Mouse (Mus musculus): ENCODE measurements around the gene Angpt4. TPM values are rescaled to one million over a fixed set of nuclear protein-coding genes. Genes with fewer than 3 reads are reported as not detected.

Gene Angpt4
- polyA plus RNA-seq, 1 experiment: 0.25 TPM

- no peak for TF ChIP-seq POLR2A (IDR thresholded peaks at IDR 0.05; ENCODE audit: insufficient read depth, low read length)
- no peak for TF ChIP-seq EP300 (IDR thresholded peaks at IDR 0.05; ENCODE audit: insufficient read depth, low read depth, low read length)
- no peak for TF ChIP-seq CTCF (IDR thresholded peaks at IDR 0.05; ENCODE audit: low read depth, low read length)
- H3K9ac ChIP-seq (ENCODE audit: low read depth, poor library complexity, severe bottlenecking): no peak overlapping the region
- H3K36me3 ChIP-seq (ENCODE audit: control insufficient read depth, insufficient read depth, low read length, poor library complexity, severe bottlenecking): no peaks in the 10 kb centered on the region
- H3K27me3 ChIP-seq (ENCODE audit: control insufficient read depth, insufficient read depth, low read length, poor library complexity, severe bottlenecking): no peaks in the 10 kb centered on the region
- no peaks in the 10 kb centered on the region for H3K9me3 ChIP-seq (replicated peaks; ENCODE audit: control insufficient read depth, insufficient read depth, low read length, poor library complexity, severe bottlenecking)
- H3K27ac ChIP-seq (ENCODE audit: insufficient read depth, low read length): no peak overlapping the region
- no peak overlapping the region for H3K4me3 ChIP-seq (ENCODE audit: low read depth, low read length)
- H3K4me1 ChIP-seq (ENCODE audit: control insufficient read depth, insufficient read depth, low read length): no peaks in the 10 kb centered on the region
Observed at GRCm38 (mm10) chr2:151959274-151959673, 48.3 kb downstream of the Angpt4 start.

- Histone ChIP-seq H3K9me3 (replicated peaks; ENCODE audit: control insufficient read depth, insufficient read depth, low read length, poor library complexity, severe bottlenecking) (no peaks in the 10 kb centered on the region), H3K9ac (ENCODE audit: low read depth, poor library complexity, severe bottlenecking) (no peak overlapping the region), H3K4me1 (ENCODE audit: control insufficient read depth, insufficient read depth, low read length) (no peaks in the 10 kb centered on the region), H3K36me3 (ENCODE audit: control insufficient read depth, insufficient read depth, low read length, poor library complexity, severe bottlenecking) (no peaks in the 10 kb centered on the region), H3K4me3 (ENCODE audit: low read depth, low read length) (no peak overlapping the region), H3K27ac (ENCODE audit: insufficient read depth, low read length) (no peak overlapping the region), H3K27me3 (ENCODE audit: control insufficient read depth, insufficient read depth, low read length, poor library complexity, severe bottlenecking) (no peaks in the 10 kb centered on the region)
- TF ChIP-seq POLR2A (IDR thresholded peaks at IDR 0.05; ENCODE audit: insufficient read depth, low read length): no peak
- no peak for TF ChIP-seq EP300 (IDR thresholded peaks at IDR 0.05; ENCODE audit: insufficient read depth, low read depth, low read length)
- no peak for TF ChIP-seq CTCF (IDR thresholded peaks at IDR 0.05; ENCODE audit: low read depth, low read length)
Observed at GRCm38 (mm10) chr2:151961284-151962196, 50.5 kb downstream of the Angpt4 start.

GRCm38 (mm10) chr2:151962474-151962873 lies 51.5 kb downstream of the Angpt4 start:
- no peak for TF ChIP-seq POLR2A (IDR thresholded peaks at IDR 0.05; ENCODE audit: insufficient read depth, low read length)
- no peak for TF ChIP-seq CTCF (IDR thresholded peaks at IDR 0.05; ENCODE audit: low read depth, low read length)
- no peak for TF ChIP-seq EP300 (IDR thresholded peaks at IDR 0.05; ENCODE audit: insufficient read depth, low read depth, low read length)
- Histone ChIP-seq H3K9me3 (replicated peaks; ENCODE audit: control insufficient read depth, insufficient read depth, low read length, poor library complexity, severe bottlenecking) (no peaks in the 10 kb centered on the region), H3K4me3 (ENCODE audit: low read depth, low read length) (no peak overlapping the region), H3K4me1 (ENCODE audit: control insufficient read depth, insufficient read depth, low read length) (no peaks in the 10 kb centered on the region), H3K27ac (ENCODE audit: insufficient read depth, low read length) (no peak overlapping the region), H3K27me3 (ENCODE audit: control insufficient read depth, insufficient read depth, low read length, poor library complexity, severe bottlenecking) (no peaks in the 10 kb centered on the region), H3K9ac (ENCODE audit: low read depth, poor library complexity, severe bottlenecking) (no peak overlapping the region), H3K36me3 (ENCODE audit: control insufficient read depth, insufficient read depth, low read length, poor library complexity, severe bottlenecking) (no peaks in the 10 kb centered on the region)

DNA sequence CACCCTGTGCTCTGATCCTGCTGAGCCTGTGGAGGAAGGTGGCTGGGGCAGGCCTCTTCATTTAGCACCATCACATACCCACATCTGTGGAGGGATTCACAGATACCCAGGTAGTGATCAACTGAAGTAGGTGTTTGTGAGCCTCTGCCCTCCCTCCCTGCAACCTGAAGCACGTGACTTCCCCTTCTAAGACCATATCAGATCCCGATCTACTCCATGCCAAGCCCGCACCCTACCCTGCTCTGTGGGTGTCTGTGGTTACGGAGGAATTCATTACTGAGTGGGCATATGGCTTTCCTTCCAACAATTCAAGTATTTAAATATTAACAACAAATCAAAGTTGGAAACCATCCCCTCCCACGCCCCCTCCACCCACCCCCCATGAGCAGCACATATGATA lies 52.3 kb downstream of the Angpt4 start:
- H3K27me3 ChIP-seq (ENCODE audit: control insufficient read depth, insufficient read depth, low read length, poor library complexity, severe bottlenecking): no peaks in the 10 kb centered on the region
- no peak overlapping the region for H3K27ac ChIP-seq (ENCODE audit: insufficient read depth, low read length)
- H3K9me3 ChIP-seq (replicated peaks; ENCODE audit: control insufficient read depth, insufficient read depth, low read length, poor library complexity, severe bottlenecking): no peaks in the 10 kb centered on the region
- TF ChIP-seq CTCF (IDR thresholded peaks at IDR 0.05; ENCODE audit: low read depth, low read length): no peak
- no peak for TF ChIP-seq EP300 (IDR thresholded peaks at IDR 0.05; ENCODE audit: insufficient read depth, low read depth, low read length)
- TF ChIP-seq POLR2A (IDR thresholded peaks at IDR 0.05; ENCODE audit: insufficient read depth, low read length): no peak
- H3K4me3 ChIP-seq (ENCODE audit: low read depth, low read length): no peak overlapping the region
- H3K4me1 ChIP-seq (ENCODE audit: control insufficient read depth, insufficient read depth, low read length): no peaks in the 10 kb centered on the region
- H3K36me3 ChIP-seq (ENCODE audit: control insufficient read depth, insufficient read depth, low read length, poor library complexity, severe bottlenecking): no peaks in the 10 kb centered on the region
- no peak overlapping the region for H3K9ac ChIP-seq (ENCODE audit: low read depth, poor library complexity, severe bottlenecking)

DNA sequence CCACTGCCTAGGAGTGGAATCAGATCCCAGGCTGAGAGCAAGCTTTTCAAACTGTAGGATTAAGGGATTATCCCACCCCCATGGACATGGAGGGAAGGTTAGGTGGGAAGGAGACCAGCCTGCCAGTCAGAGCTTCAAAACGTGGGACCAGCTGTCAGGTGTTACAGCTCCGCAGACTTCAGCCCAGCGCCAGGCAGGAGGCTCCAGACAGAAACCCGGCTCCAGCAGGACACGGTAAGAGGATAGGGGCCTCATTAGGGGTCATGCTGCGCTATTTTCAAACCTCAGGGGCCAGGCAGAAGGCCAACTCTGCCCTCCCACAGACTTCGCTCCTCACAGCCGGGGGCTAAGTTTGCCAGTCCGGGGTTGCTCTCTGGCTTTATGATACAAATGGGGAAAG lies 53.0 kb downstream of the Angpt4 start:
- TF ChIP-seq CTCF (IDR thresholded peaks at IDR 0.05; ENCODE audit: low read depth, low read length): no peak
- no peak for TF ChIP-seq POLR2A (IDR thresholded peaks at IDR 0.05; ENCODE audit: insufficient read depth, low read length)
- no peak for TF ChIP-seq EP300 (IDR thresholded peaks at IDR 0.05; ENCODE audit: insufficient read depth, low read depth, low read length)
- no peak overlapping the region for H3K27ac ChIP-seq (ENCODE audit: insufficient read depth, low read length)
- no peaks in the 10 kb centered on the region for H3K4me1 ChIP-seq (ENCODE audit: control insufficient read depth, insufficient read depth, low read length)
- no peak overlapping the region for H3K4me3 ChIP-seq (ENCODE audit: low read depth, low read length)
- no peak overlapping the region for H3K9ac ChIP-seq (ENCODE audit: low read depth, poor library complexity, severe bottlenecking)
- no peaks in the 10 kb centered on the region for H3K36me3 ChIP-seq (ENCODE audit: control insufficient read depth, insufficient read depth, low read length, poor library complexity, severe bottlenecking)
- H3K27me3 ChIP-seq (ENCODE audit: control insufficient read depth, insufficient read depth, low read length, poor library complexity, severe bottlenecking): no peaks in the 10 kb centered on the region
- H3K9me3 ChIP-seq (replicated peaks; ENCODE audit: control insufficient read depth, insufficient read depth, low read length, poor library complexity, severe bottlenecking): no peaks in the 10 kb centered on the region

DNA sequence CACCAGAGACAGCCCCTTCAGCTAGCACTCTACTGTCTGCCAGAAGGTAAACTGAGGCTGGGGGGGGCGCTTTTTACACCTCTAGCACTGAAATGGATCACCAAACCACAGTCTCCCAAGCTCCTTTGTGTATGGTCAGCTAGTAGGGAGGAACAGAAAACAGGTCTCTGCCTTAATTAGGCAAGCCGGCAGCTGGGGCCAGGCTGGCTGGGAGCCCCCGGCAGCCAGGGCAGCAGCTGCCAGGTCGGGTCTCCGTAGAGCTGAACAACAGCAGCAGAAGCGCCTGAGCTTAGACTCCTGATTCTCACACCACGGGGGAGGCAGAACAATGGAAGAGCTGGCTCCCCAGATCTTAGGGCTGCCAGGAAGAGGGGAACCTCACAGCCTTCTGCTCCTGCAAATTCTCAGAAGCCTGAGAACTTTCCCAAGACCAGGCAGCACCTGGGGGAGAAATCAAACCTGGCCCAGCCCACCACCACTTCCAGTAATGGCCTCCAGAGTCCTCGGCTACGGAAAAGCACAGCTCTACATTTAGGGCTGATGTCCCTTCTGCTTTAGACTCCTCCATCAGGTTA lies 56.3 kb downstream of the Angpt4 start:
- Histone ChIP-seq H3K4me1 (ENCODE audit: control insufficient read depth, insufficient read depth, low read length) (no peaks in the 10 kb centered on the region), H3K9me3 (replicated peaks; ENCODE audit: control insufficient read depth, insufficient read depth, low read length, poor library complexity, severe bottlenecking) (no peaks in the 10 kb centered on the region), H3K36me3 (ENCODE audit: control insufficient read depth, insufficient read depth, low read length, poor library complexity, severe bottlenecking) (no peaks in the 10 kb centered on the region), H3K4me3 (ENCODE audit: low read depth, low read length) (no peak overlapping the region), H3K9ac (ENCODE audit: low read depth, poor library complexity, severe bottlenecking) (no peak overlapping the region), H3K27me3 (ENCODE audit: control insufficient read depth, insufficient read depth, low read length, poor library complexity, severe bottlenecking) (no peaks in the 10 kb centered on the region), H3K27ac (ENCODE audit: insufficient read depth, low read length) (no peak overlapping the region)
- no peak for TF ChIP-seq CTCF (IDR thresholded peaks at IDR 0.05; ENCODE audit: low read depth, low read length)
- TF ChIP-seq EP300 (IDR thresholded peaks at IDR 0.05; ENCODE audit: insufficient read depth, low read depth, low read length): no peak
- TF ChIP-seq POLR2A (IDR thresholded peaks at IDR 0.05; ENCODE audit: insufficient read depth, low read length): no peak
